Mouse (Mus musculus) bone marrow macrophage, adult 2 months (primary cell): ENCODE results near the gene Cpox. TPM values are rescaled to one million over a fixed set of nuclear protein-coding genes. Genes with fewer than 3 reads are reported as not detected.

ENCODE experiments used
- H3K27ac ChIP-seq: 2 replicates; pipeline ENCODE4 v1.5.1; 2012; ENCODE audit warnings: low read depth, low read length; ENCODE audit not compliant: insufficient read depth
- H3K4me1 ChIP-seq: 2 replicates; pipeline ENCODE4 v1.6.1; 2012; ENCODE audit warnings: low read length; ENCODE audit not compliant: control insufficient read depth, insufficient read depth
- H3K4me3 ChIP-seq: 2 replicates; pipeline ENCODE4 v1.5.1; 2012; ENCODE audit warnings: mild to moderate bottlenecking, low read length, moderate library complexity; ENCODE audit not compliant: insufficient read depth
- CTCF ChIP-seq: IDR thresholded peaks from 2 replicates; pipeline ENCODE4 v1.5.1; 2012; ENCODE audit warnings: low read depth, mild to moderate bottlenecking, low read length, moderate library complexity
- POLR2A ChIP-seq: IDR thresholded peaks from 2 replicates; pipeline ENCODE4 v1.6.1; 2012; ENCODE audit warnings: mild to moderate bottlenecking, low read depth, low read length, borderline replicate concordance
- polyA plus RNA-seq: library from polyadenylated mRNA; stranded (reverse); fragments of >200 nt; gene quantifications from 2 replicates; pipeline ENCODE4 v1.2.4, GENCODE M21; 2012; ENCODE audit not compliant: missing spikeins, insufficient read depth, insufficient read length

Cpox gene
- 14.9 and 17.2 TPM in 2 replicates for polyA plus RNA-seq

GRCm38 (mm10) chr16:58669917-58670630, at the start of gene Cpox:
Gene Cpox (plus strand): TSS chr16:58670292.
- Histone ChIP-seq H3K4me1 (peaks cover 3% of the 10 kb centered on the region), H3K27ac (no peak within 1 kb of the TSS), H3K4me3 (peak within 1 kb of the TSS; percentile 83)
- no peak for TF ChIP-seq CTCF
- TF ChIP-seq POLR2A, result no peak

- Histone ChIP-seq H3K4me1 (peaks cover 11% of the 10 kb centered on the region), H3K27ac (no peak overlapping the region), H3K4me3 (no peak overlapping the region)
- TF ChIP-seq CTCF (no peak), POLR2A (no peak)
Measured at GRCm38 (mm10) chr16:58622377-58622776, 47.7 kb upstream of the Cpox start.

GRCm38 (mm10) chr16:58623114-58623513, 47.0 kb upstream of the Cpox start:
- no peak for TF ChIP-seq POLR2A
- no peak for TF ChIP-seq CTCF
- Histone ChIP-seq H3K27ac (no peak overlapping the region), H3K4me3 (no peak overlapping the region), H3K4me1 (peaks cover 4% of the 10 kb centered on the region)

- Histone ChIP-seq H3K4me1 (no peaks in the 10 kb centered on the region), H3K27ac (no peak overlapping the region), H3K4me3 (no peak overlapping the region)
- TF ChIP-seq POLR2A (no peak), CTCF (peak; percentile 31; the same call in 1 of the 2 replicates)
Measured at GRCm38 (mm10) chr16:58623944-58624343, 46.1 kb upstream of the Cpox start.

- Histone ChIP-seq H3K4me3 (no peak overlapping the region), H3K27ac (no peak overlapping the region), H3K4me1 (no peaks in the 10 kb centered on the region)
- no peak for TF ChIP-seq CTCF
- no peak for TF ChIP-seq POLR2A
Measured at GRCm38 (mm10) chr16:58627597-58628335, 42.3 kb upstream of the Cpox start.

GRCm38 (mm10) chr16:58628336-58628680, 41.8 kb upstream of the Cpox start:
- H3K4me3 ChIP-seq, result no peak overlapping the region
- no peak overlapping the region for H3K27ac ChIP-seq
- no peak for TF ChIP-seq POLR2A
- TF ChIP-seq CTCF, result no peak
- H3K4me1 ChIP-seq, result no peaks in the 10 kb centered on the region

GRCm38 (mm10) chr16:58628968-58629367, 41.1 kb upstream of the Cpox start:
- TF ChIP-seq POLR2A (no peak), CTCF (no peak)
- H3K27ac ChIP-seq, result no peak overlapping the region
- no peak overlapping the region for H3K4me3 ChIP-seq
- no peaks in the 10 kb centered on the region for H3K4me1 ChIP-seq

- no peaks in the 10 kb centered on the region for H3K4me1 ChIP-seq
- H3K27ac ChIP-seq, result no peak overlapping the region
- H3K4me3 ChIP-seq, result no peak overlapping the region
- TF ChIP-seq POLR2A, result no peak
- no peak for TF ChIP-seq CTCF
Measured at GRCm38 (mm10) chr16:58629736-58630135, 40.4 kb upstream of the Cpox start.

- Histone ChIP-seq H3K4me1 (0 out of 2 replicates have a peak, but pooled peaks cover 2% of the 10 kb centered on the region), H3K4me3 (no peak overlapping the region), H3K27ac (no peak overlapping the region)
- TF ChIP-seq CTCF (no peak), POLR2A (no peak)
Measured at GRCm38 (mm10) chr16:58635866-58636265, 34.2 kb upstream of the Cpox start.

- 0 out of 2 replicates have a peak, but pooled peaks cover 2% of the 10 kb centered on the region for H3K4me1 ChIP-seq
- TF ChIP-seq CTCF (no peak), POLR2A (no peak)
- no peak overlapping the region for H3K4me3 ChIP-seq
- H3K27ac ChIP-seq, result no peak overlapping the region
Measured at GRCm38 (mm10) chr16:58637448-58637847, 32.6 kb upstream of the Cpox start.
